Comparison of ENCODE assay signal across 9 mouse cellular contexts in genomic region chr16:17833321-17833680, GRCm38 (mm10). TPM values are rescaled to one million over a fixed set of nuclear protein-coding genes. Genes with fewer than 3 reads are reported as not detected.
DNase-seq lines count a peak whose midpoint lies in the region; ATAC-seq and TF ChIP-seq lines count a peak whose summit lies in the region.
"Had no signal": no experiment of that assay in that cellular context is flagged by ENCODE, and none has a peak within 500 bp of the region (broad histone marks: within the 10 kb centered on the region; RNA-seq: fewer than 3 reads in every experiment).

No protein-coding gene starts in this region.

- under 1% methylated on average over 37 of the region's 37 CpGs for WGBS in forebrain, postnatal 0 days
- 1% methylated on average over 37 of the region's 37 CpGs for WGBS in liver, embryonic 15.5 days (ENCODE audit: insufficient replicate concordance)

- H3K27ac ChIP-seq in gastrocnemius, adult 2 months, result no peak overlapping the region
- H3K27ac ChIP-seq in forebrain, postnatal 0 days (ENCODE audit: low read depth, low read length), result peak overlapping the region; percentile 85
- H3K27ac ChIP-seq in liver, embryonic 15.5 days (replicated peaks), result no peak overlapping the region

- no peak for TF ChIP-seq CTCF in gastrocnemius, adult 2 months (IDR thresholded peaks at IDR 0.05)
- no peak for TF ChIP-seq CTCF in forebrain, postnatal 0 days (IDR thresholded peaks at IDR 0.05; ENCODE audit: low read depth)

- H3K4me1 ChIP-seq in forebrain, postnatal 0 days (ENCODE audit: insufficient read depth), result no peaks in the 10 kb centered on the region
- H3K4me1 ChIP-seq in liver, embryonic 15.5 days (replicated peaks), result peaks cover 14% of the 10 kb centered on the region

- intact Hi-C loops in gastrocnemius, adult 2 months (cut with DNase I), result no loop called here
- intact Hi-C loops in gastrocnemius, postnatal 36 days (cut with DNase I), result no loop called here

- DNase-seq in gastrocnemius, adult 2 months, result no peak
- no peak for DNase-seq in gastrocnemius, postnatal 36 days
- peak; percentile 41 for DNase-seq in ovary, postnatal 36 days (ENCODE audit: low spot score)
- DNase-seq in ovary, adult 18-20 months (ENCODE audit: low spot score), result no peak
- peak; percentile 76 for DNase-seq in forebrain, postnatal 0 days
- peak; percentile 59 for DNase-seq in testis, postnatal 10 days (ENCODE audit: low spot score)
- no peak for DNase-seq in urinary bladder, postnatal 36 days (ENCODE audit: low spot score in 2 of 2)

- peaks cover 32% of the 10 kb centered on the region for H3K27me3 ChIP-seq in forebrain, postnatal 0 days (ENCODE audit: insufficient read depth, low read length)
- peaks cover 100% of the 10 kb centered on the region for H3K27me3 ChIP-seq in liver, embryonic 15.5 days

- peak overlapping the region; percentile 87 for H3K4me2 ChIP-seq in forebrain, postnatal 0 days (ENCODE audit: low read depth)
- H3K4me2 ChIP-seq in liver, embryonic 15.5 days, result peak overlapping the region; percentile 68

- H3K4me3 ChIP-seq in gastrocnemius, adult 2 months, result peak overlapping the region; percentile 72
- peak overlapping the region; percentile 72 for H3K4me3 ChIP-seq in forebrain, postnatal 0 days (ENCODE audit: low read depth, low read length)
- H3K4me3 ChIP-seq in liver, embryonic 15.5 days (replicated peaks), result peak overlapping the region; percentile 48

- H3K36me3 ChIP-seq in forebrain, postnatal 0 days (ENCODE audit: insufficient read depth), result no peaks in the 10 kb centered on the region
- H3K36me3 ChIP-seq in liver, embryonic 15.5 days (replicated peaks), result no peaks in the 10 kb centered on the region

- no peaks in the 10 kb centered on the region for H3K9me3 ChIP-seq in forebrain, postnatal 0 days (ENCODE audit: low read length)
- H3K9me3 ChIP-seq in liver, embryonic 15.5 days (replicated peaks), result no peaks in the 10 kb centered on the region

- peak overlapping the region; percentile 80 for H3K9ac ChIP-seq in forebrain, postnatal 0 days
- no peak overlapping the region for H3K9ac ChIP-seq in liver, embryonic 15.5 days

- peak; percentile 82 for ATAC-seq in forebrain, postnatal 0 days
- no peak for ATAC-seq in liver, embryonic 15.5 days (ENCODE audit: insufficient read depth)

RNA-seq across cellular contexts. Expression of gene B830017H08Rik, which starts 0.4 kb away (rescaled TPM):
- not detected for total RNA-seq in gastrocnemius, adult 2 months (2021)
- total RNA-seq in gastrocnemius, postnatal 36 days (2021), result not detected
- total RNA-seq in forebrain, postnatal 0 days (2014; rRNA removed), result 4.5 and 5.9 TPM in 2 replicates
- 6.8 TPM in 2 replicates for polyA plus RNA-seq in forebrain, postnatal 0 days (2015; fragmentation: Nextera tagmentation; extraction: Ambion mirVana)
- not detected in 2 replicates for polyA plus RNA-seq in liver, embryonic 15.5 days (2015; fragmentation: Nextera tagmentation; extraction: Ambion mirVana)
- polyA plus RNA-seq: spleen, adult 2 months had no signal

RNA-seq across cellular contexts. Expression of gene Car15, which starts 4.9 kb away (rescaled TPM):
- 1 to 10 TPM; 1.3 to 2.1 TPM for total RNA-seq in gastrocnemius, adult 2 months (2021)
- total RNA-seq in gastrocnemius, postnatal 36 days (2021), result 1 to 10 TPM in 1 of 2 experiments, under 1 TPM in 1; 0.74 to 1.1 TPM
- 4.2 and 7.5 TPM in 2 replicates for total RNA-seq in forebrain, postnatal 0 days (2014; rRNA removed)
- 1.8 and 1.9 TPM in 2 replicates for polyA plus RNA-seq in forebrain, postnatal 0 days (2015; fragmentation: Nextera tagmentation; extraction: Ambion mirVana)
- 0.55 and 0.89 TPM in 2 replicates for polyA plus RNA-seq in liver, embryonic 15.5 days (2015; fragmentation: Nextera tagmentation; extraction: Ambion mirVana)

RNA-seq across cellular contexts. Expression of gene Scarf2, which starts 36.2 kb away (rescaled TPM):
- total RNA-seq in gastrocnemius, adult 2 months (2021), result 1 to 10 TPM; 3.6 to 5.2 TPM
- total RNA-seq in gastrocnemius, postnatal 36 days (2021), result 1 to 10 TPM; 3.6 to 4.5 TPM
- 6.2 and 10.6 TPM in 2 replicates for total RNA-seq in forebrain, postnatal 0 days (2014; rRNA removed)
- 1.9 and 2.1 TPM in 2 replicates for polyA plus RNA-seq in forebrain, postnatal 0 days (2015; fragmentation: Nextera tagmentation; extraction: Ambion mirVana)
- 1.0 and 1.8 TPM in 2 replicates for polyA plus RNA-seq in liver, embryonic 15.5 days (2015; fragmentation: Nextera tagmentation; extraction: Ambion mirVana)

RNA-seq across cellular contexts. Expression of gene Gm20518, which starts 58.2 kb away (rescaled TPM):
- total RNA-seq in gastrocnemius, adult 2 months (2021), result under 1 TPM; 0.15 to 0.56 TPM
- under 1 TPM; 0.20 TPM for total RNA-seq in gastrocnemius, postnatal 36 days (2021)
- total RNA-seq in forebrain, postnatal 0 days (2014; rRNA removed), result 0.76 and 2.1 TPM in 2 replicates
- polyA plus RNA-seq in forebrain, postnatal 0 days (2015; fragmentation: Nextera tagmentation; extraction: Ambion mirVana), result 0.05 and 0.07 TPM in 2 replicates
- polyA plus RNA-seq in liver, embryonic 15.5 days (2015; fragmentation: Nextera tagmentation; extraction: Ambion mirVana), result 0.03 and 0.07 TPM in 2 replicates

Comparison
In these comparisons a context has a peak if more than half of its experiments do, and no peak if none do; other contexts are left out.
1. DNase-seq: peak in ovary, postnatal 36 days (single experiment), forebrain, postnatal 0 days (single experiment) and testis, postnatal 10 days (single experiment); none in gastrocnemius, adult 2 months (single experiment), gastrocnemius, postnatal 36 days (0 of 2), ovary, adult 18-20 months (single experiment) and urinary bladder, postnatal 36 days (0 of 2).
2. Peak in every context shown above with its lines, with median percentiles within 50 percentile points of each other: H3K4me3 ChIP-seq.